Mouse (Mus musculus) spleen, postnatal 36 days (tissue): ENCODE measurements around the gene Upk2.
A peak's percentile ranks its signal among the peaks of the same experiment; 100 is the strongest.
"Not testable (repeated sequence)": the region's sequence is repeated elsewhere in the genome, so short reads cannot be mapped to it uniquely, and the experiment has no call there.

Experiments
- DNase-seq, 2 experiments: peaks; one replicate each; pipeline ENCODE4 v3.0.0; 2022; ENCODE audit warnings: low spot score in 2 of 2, mixed read lengths in 1 of 2

Gene Upk2

DNA sequence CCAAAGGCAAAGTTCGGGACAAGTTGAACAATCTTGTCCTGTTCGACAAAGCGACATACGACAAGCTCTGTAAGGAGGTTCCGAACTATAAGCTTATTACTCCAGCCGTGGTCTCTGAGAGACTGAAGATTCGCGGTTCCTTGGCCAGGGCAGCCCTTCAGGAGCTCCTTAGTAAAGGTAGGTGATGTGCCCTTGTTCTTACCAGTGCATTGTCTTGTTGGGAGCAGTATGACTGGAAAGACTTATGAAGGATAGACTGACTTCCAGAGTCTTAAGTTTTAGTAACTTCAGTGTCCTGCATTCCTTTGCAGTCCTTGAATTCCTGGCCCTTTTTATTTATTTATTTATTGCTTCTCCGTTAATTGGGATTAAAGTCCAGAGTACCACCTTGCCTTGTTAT, 46.1 kb downstream of the Upk2 start:
- not testable (repeated sequence) for DNase-seq

DNA sequence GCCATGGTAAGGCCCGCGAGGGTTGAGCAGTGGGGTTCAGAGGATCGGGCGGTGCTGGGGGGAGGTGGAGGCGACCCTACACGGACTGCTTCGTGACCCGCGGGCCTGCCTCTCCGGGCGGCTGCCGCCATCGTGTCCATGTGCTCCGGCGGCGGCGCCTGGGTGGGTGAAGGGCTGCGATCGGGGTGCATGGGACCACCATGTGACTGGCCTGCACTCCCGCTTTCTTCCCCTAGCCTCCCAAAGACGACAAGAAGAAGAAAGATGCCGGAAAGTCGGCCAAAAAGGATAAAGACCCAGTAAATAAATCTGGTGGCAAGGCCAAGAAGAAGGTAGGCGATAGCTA, 47.1 kb downstream of the Upk2 start:
- DNase-seq: no peak

DNA sequence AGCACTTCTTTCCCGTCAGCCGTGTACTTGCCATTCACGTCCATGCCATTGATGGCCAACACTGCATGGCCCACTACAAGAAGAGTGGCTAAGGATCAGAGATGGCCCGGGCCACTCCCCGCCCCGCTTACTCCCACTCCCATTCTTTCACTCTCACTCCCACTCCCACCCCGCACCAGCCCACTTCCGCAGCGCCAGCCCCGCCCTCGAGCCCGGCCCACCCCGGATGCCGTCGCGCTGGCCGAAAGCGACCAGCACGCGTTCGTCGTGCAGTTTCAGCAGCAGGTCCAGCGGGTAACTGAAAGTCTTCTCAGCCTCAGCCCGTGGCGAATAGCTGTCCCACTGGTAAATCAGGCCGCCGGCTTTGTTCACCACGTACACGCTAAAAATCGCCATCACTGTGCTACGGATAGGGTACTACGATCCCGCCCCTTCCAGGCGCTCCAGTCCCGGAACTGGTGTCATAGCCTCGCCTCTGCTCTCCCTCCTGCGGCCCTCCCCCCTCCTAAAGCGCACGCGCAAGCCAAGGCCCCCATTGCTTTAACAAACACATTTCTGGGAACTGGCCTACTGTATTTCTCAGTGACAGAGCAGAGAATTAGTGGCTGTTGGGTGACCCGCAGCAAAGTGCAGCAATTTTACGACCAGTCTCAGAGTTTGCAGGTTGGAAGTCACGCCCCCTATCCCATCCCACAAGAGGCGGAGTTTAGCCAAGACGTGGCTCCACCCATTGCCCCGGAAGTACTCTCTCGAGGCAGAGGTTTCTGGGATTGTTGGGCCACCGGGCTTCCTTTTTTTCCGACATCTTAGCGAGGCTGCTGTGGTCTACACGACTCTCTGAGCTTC, 47.6 kb downstream of the Upk2 start, which contains the start of the genes Rps25 and Trappc4:
Rps25 (plus strand) TSS at position 234 of the 846 bp plus-strand sequence.
Trappc4 (minus strand) TSS at position 695 of the 846 bp plus-strand sequence.
- peak; percentile 89 to 91 for DNase-seq

DNA sequence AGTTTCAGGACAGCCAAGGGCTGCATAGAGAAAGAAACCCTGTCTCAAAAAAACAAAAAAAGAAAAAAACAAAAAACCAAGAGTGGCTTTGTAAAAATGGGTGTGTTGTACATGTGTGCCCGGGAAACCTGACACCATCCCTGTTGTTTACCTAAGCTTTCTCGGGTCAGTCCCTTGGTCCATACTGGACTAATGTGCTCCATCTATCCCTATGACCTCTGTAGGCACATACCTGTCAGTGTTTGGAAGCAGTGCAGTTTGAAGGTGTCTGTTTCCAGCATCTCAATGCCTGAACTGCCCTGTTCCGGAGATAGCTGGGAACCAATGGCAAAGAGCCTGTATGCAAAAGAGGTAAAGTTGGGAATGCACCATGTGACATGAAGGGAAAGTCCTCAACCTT, 49.8 kb downstream of the Upk2 start:
- no peak for DNase-seq
